ENCODE assay signal across 23 mouse cellular contexts in the genomic region with DNA sequence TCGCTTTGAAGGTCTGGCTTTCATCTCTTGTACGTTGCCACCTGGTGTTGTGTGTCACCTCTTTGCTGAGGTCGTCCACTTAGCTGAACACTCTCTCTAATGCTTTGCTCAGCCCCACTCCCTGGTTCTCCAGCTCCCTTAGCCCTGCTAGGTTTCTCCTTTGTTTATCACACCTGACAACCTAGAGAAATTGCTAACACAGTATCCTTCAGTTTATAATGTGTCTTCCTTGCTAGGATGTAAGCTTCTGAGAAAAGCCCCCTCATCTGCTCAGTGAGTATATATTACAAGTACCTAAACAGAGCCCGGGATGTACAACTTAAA.
DNase-seq lines count a peak whose midpoint lies in the region; ATAC-seq lines count a peak whose summit lies in the region.
"Had no signal": no experiment of that assay in that cellular context is flagged by ENCODE, and none has a peak within 500 bp of the region (broad histone marks: within the 10 kb centered on the region; RNA-seq: fewer than 3 reads in every experiment).

No protein-coding gene starts in this region.

- 29% methylated on average over 4 of the region's 4 CpGs for WGBS in limb, embryonic 12.5 days
- WGBS in limb, embryonic 10.5 days = 51% methylated on average over 4 of the region's 4 CpGs
- whole genome bisulfite sequencing in intestine, embryonic 16.5 days = 37% methylated on average over 4 of the region's 4 CpGs
- 77% methylated on average over 4 of the region's 4 CpGs for WGBS in forebrain, embryonic 16.5 days

- H3K36me3 ChIP-seq in limb, embryonic 12.5 days = no peaks in the 10 kb centered on the region
- no peaks in the 10 kb centered on the region for H3K36me3 ChIP-seq in limb, embryonic 10.5 days
- H3K36me3 ChIP-seq in intestine, embryonic 16.5 days (ENCODE audit: control insufficient read depth, insufficient read depth, low read length) = no peaks in the 10 kb centered on the region
- H3K36me3 ChIP-seq in forebrain, embryonic 16.5 days (ENCODE audit: control insufficient read depth, insufficient read depth) = no peaks in the 10 kb centered on the region
- H3K36me3 ChIP-seq: embryonic facial prominence, embryonic 12.5 days; forebrain, embryonic 12.5 days; G1E; heart, embryonic 13.5 days; hindbrain, embryonic 10.5 days had no signal

- H3K9me3 ChIP-seq in limb, embryonic 12.5 days = peaks cover 4% of the 10 kb centered on the region; the same call in 1 of the 2 replicates
- H3K9me3 ChIP-seq in limb, embryonic 10.5 days (replicated peaks) = no peaks in the 10 kb centered on the region
- no peaks in the 10 kb centered on the region for H3K9me3 ChIP-seq in intestine, embryonic 16.5 days (ENCODE audit: control insufficient read depth, low read length)
- H3K9me3 ChIP-seq in forebrain, embryonic 16.5 days (ENCODE audit: control insufficient read depth, low read length) = no peaks in the 10 kb centered on the region
- H3K9me3 ChIP-seq: embryonic facial prominence, embryonic 12.5 days; forebrain, embryonic 12.5 days; G1E; hindbrain, embryonic 10.5 days had no signal

- peak overlapping the region; percentile 69; the same call in 1 of the 2 replicates for H3K27ac ChIP-seq in limb, embryonic 12.5 days
- no peak overlapping the region for H3K27ac ChIP-seq in limb, embryonic 10.5 days
- no peak overlapping the region for H3K27ac ChIP-seq in intestine, embryonic 16.5 days (ENCODE audit: low read length)
- H3K27ac ChIP-seq in forebrain, embryonic 16.5 days (ENCODE audit: low read length) = no peak overlapping the region
- H3K27ac ChIP-seq: embryonic facial prominence, embryonic 12.5 days; forebrain, embryonic 12.5 days; gastrocnemius, adult 2 months; heart, embryonic 13.5 days; hindbrain, embryonic 10.5 days; hindbrain, embryonic 14.5 days had no signal

- H3K27me3 ChIP-seq in limb, embryonic 12.5 days = no peaks in the 10 kb centered on the region
- H3K27me3 ChIP-seq in limb, embryonic 10.5 days (ENCODE audit: low read depth, poor library complexity, severe bottlenecking) = no peaks in the 10 kb centered on the region
- H3K27me3 ChIP-seq in intestine, embryonic 16.5 days (replicated peaks; ENCODE audit: control insufficient read depth, insufficient read depth, low read length) = no peaks in the 10 kb centered on the region
- no peaks in the 10 kb centered on the region for H3K27me3 ChIP-seq in forebrain, embryonic 16.5 days (replicated peaks; ENCODE audit: control insufficient read depth, insufficient read depth, low read length)
- H3K27me3 ChIP-seq: embryonic facial prominence, embryonic 12.5 days; forebrain, embryonic 12.5 days had no signal

- peak; percentile 25 for DNase-seq in heart, adult 11 months
- DNase-seq in heart, postnatal 4 days = no peak
- no peak for DNase-seq in limb, embryonic 10.5 days (ENCODE audit: low spot score)
- no peak for DNase-seq in right cerebral cortex, postnatal 10 days (ENCODE audit: low spot score in 2 of 2)
- DNase-seq: adrenal gland, adult 8-10 months; adrenal gland, postnatal 36 days; B cell, adult 2 months; cerebellum, adult 2 months; cerebellum, postnatal 10 days; forebrain, postnatal 0 days; gastrocnemius, adult 2 months; gastrocnemius, postnatal 25 days; heart, postnatal 10 days had no signal

- no peak for ATAC-seq in limb, embryonic 12.5 days (ENCODE audit: insufficient number of reproducible peaks, insufficient read depth, low FRiP score, low TSS enrichment, low read depth)
- peak; percentile 23; the same call in 1 of the 2 replicates for ATAC-seq in intestine, embryonic 16.5 days
- no peak for ATAC-seq in forebrain, embryonic 16.5 days
- ATAC-seq: CD4-positive, CD25-positive, alpha-beta regulatory T cell, adult 4 months; forebrain, postnatal 0 days had no signal

- H3K4me2 ChIP-seq in limb, embryonic 12.5 days = no peak overlapping the region
- H3K4me2 ChIP-seq in intestine, embryonic 16.5 days (ENCODE audit: low read depth, low read length) = no peak overlapping the region
- H3K4me2 ChIP-seq in forebrain, embryonic 16.5 days (ENCODE audit: low read length) = no peak overlapping the region
- H3K4me2 ChIP-seq: embryonic facial prominence, embryonic 12.5 days; forebrain, embryonic 12.5 days; heart, embryonic 13.5 days; hindbrain, embryonic 14.5 days had no signal

- no peak overlapping the region for H3K4me3 ChIP-seq in limb, embryonic 12.5 days (replicated peaks)
- H3K4me3 ChIP-seq in limb, embryonic 10.5 days = no peak overlapping the region
- no peak overlapping the region for H3K4me3 ChIP-seq in intestine, embryonic 16.5 days (ENCODE audit: low read length)
- no peak overlapping the region for H3K4me3 ChIP-seq in forebrain, embryonic 16.5 days (replicated peaks; ENCODE audit: low read length)
- H3K4me3 ChIP-seq: embryonic facial prominence, embryonic 12.5 days; forebrain, embryonic 12.5 days; gastrocnemius, adult 2 months; heart, embryonic 13.5 days; hindbrain, embryonic 10.5 days had no signal

- no peak overlapping the region for H3K9ac ChIP-seq in limb, embryonic 12.5 days (replicated peaks)
- H3K9ac ChIP-seq in intestine, embryonic 16.5 days (ENCODE audit: low read depth, low read length) = no peak overlapping the region
- no peak overlapping the region for H3K9ac ChIP-seq in forebrain, embryonic 16.5 days (replicated peaks; ENCODE audit: low read depth, low read length)
- H3K9ac ChIP-seq: embryonic facial prominence, embryonic 12.5 days; forebrain, embryonic 12.5 days; forebrain, postnatal 0 days; heart, embryonic 13.5 days; hindbrain, embryonic 14.5 days had no signal

- peaks cover 17% of the 10 kb centered on the region for H3K4me1 ChIP-seq in limb, embryonic 12.5 days (replicated peaks)
- peaks cover 21% of the 10 kb centered on the region for H3K4me1 ChIP-seq in limb, embryonic 10.5 days
- H3K4me1 ChIP-seq in intestine, embryonic 16.5 days (ENCODE audit: control insufficient read depth, insufficient read depth, low read length) = no peaks in the 10 kb centered on the region
- H3K4me1 ChIP-seq in forebrain, embryonic 16.5 days (replicated peaks; ENCODE audit: control insufficient read depth, insufficient read depth, low read length) = no peaks in the 10 kb centered on the region
- H3K4me1 ChIP-seq: embryonic facial prominence, embryonic 12.5 days; forebrain, embryonic 12.5 days; heart, embryonic 13.5 days; hindbrain, embryonic 10.5 days had no signal
